Mouse (Mus musculus) spleen, postnatal 10 days (tissue): ENCODE data around the gene Mthfs.
A peak's percentile ranks its signal among the peaks of the same experiment; 100 is the strongest.
"Not testable (repeated sequence)": the region's sequence is repeated elsewhere in the genome, so short reads cannot be mapped to it uniquely, and the experiment has no call there.

ENCODE experiments used
- DNase-seq, 2 experiments: peaks; one replicate each; pipeline ENCODE4 v3.0.0; 2021 to 2022; ENCODE audit warnings: low spot score in 2 of 2

The Mthfs gene

GRCm38 (mm10) chr9:89210353-89211064 lies at the start of gene Mthfs:
Mthfs (plus strand) TSS chr9:89210676.
- DNase-seq: not testable (repeated sequence)

GRCm38 (mm10) chr9:89172539-89172938 lies 37.9 kb upstream of the Mthfs start:
- DNase-seq: not testable (repeated sequence)

- peak; percentile 54 to 81 for DNase-seq
These were observed 31.6 kb upstream of the Mthfs start for GRCm38 (mm10) chr9:89178833-89179232.

GRCm38 (mm10) chr9:89179469-89179868 lies 31.0 kb upstream of the Mthfs start:
- not testable (repeated sequence) for DNase-seq

- not testable (repeated sequence) for DNase-seq
These were observed 23.5 kb upstream of the Mthfs start for GRCm38 (mm10) chr9:89187006-89187405.

GRCm38 (mm10) chr9:89195483-89195882 lies 15.0 kb upstream of the Mthfs start:
- not testable (repeated sequence) for DNase-seq

- not testable (repeated sequence) for DNase-seq
These were observed 13.0 kb upstream of the Mthfs start for GRCm38 (mm10) chr9:89197509-89197908.

GRCm38 (mm10) chr9:89198349-89198748 lies 12.1 kb upstream of the Mthfs start:
- not testable (repeated sequence) for DNase-seq

GRCm38 (mm10) chr9:89198969-89199416 lies 11.5 kb upstream of the Mthfs start, which contains the start of the genes Bcl2a1b and Gm29094:
Bcl2a1b (plus strand) TSS chr9:89199209.
Gm29094 (plus strand) TSS chr9:89199379.
- DNase-seq: peak in 1 of 2 experiments; percentile 50

- not testable (repeated sequence) for DNase-seq
These were observed 8.2 kb upstream of the Mthfs start for GRCm38 (mm10) chr9:89202256-89202655.

- DNase-seq: not testable (repeated sequence)
These were observed 1.5 kb upstream of the Mthfs start for GRCm38 (mm10) chr9:89208939-89209338.

GRCm38 (mm10) chr9:89211065-89211858 lies 786 bp downstream of the Mthfs start:
- peak; percentile 69 to 92 for DNase-seq

- peak in 1 of 2 experiments; percentile 56 for DNase-seq
These were observed 2.0 kb downstream of the Mthfs start for GRCm38 (mm10) chr9:89212428-89212827.

- DNase-seq: not testable (repeated sequence)
These were observed 7.7 kb downstream of the Mthfs start for GRCm38 (mm10) chr9:89218174-89218573.

- not testable (repeated sequence) for DNase-seq
These were observed 9.2 kb downstream of the Mthfs start for GRCm38 (mm10) chr9:89219668-89220067.

GRCm38 (mm10) chr9:89220704-89221287 lies 10.3 kb downstream of the Mthfs start:
- not testable (repeated sequence) for DNase-seq

- DNase-seq: no peak
These were observed 15.6 kb downstream of the Mthfs start for GRCm38 (mm10) chr9:89226071-89226470.

- peak in 1 of 2 experiments; percentile 39 for DNase-seq
These were observed 17.6 kb downstream of the Mthfs start for GRCm38 (mm10) chr9:89228122-89228521.

- DNase-seq: peak in 1 of 2 experiments; percentile 45
These were observed 20.5 kb downstream of the Mthfs start for GRCm38 (mm10) chr9:89230897-89231497.

- DNase-seq: not testable (repeated sequence)
These were observed 26.7 kb downstream of the Mthfs start for GRCm38 (mm10) chr9:89237131-89237530.

- DNase-seq: not testable (repeated sequence)
These were observed 28.6 kb downstream of the Mthfs start for GRCm38 (mm10) chr9:89238976-89239505.
